Mouse (Mus musculus) neural tube, embryonic 10.5 days (tissue): ENCODE measurements around the gene Gsap.
"Not testable (repeated sequence)": the region's sequence is repeated elsewhere in the genome, so short reads cannot be mapped to it uniquely, and the experiment has no call there.

Experiments used
- DNase-seq: peaks from one replicate; pipeline ENCODE4 v3.0.0-alpha.2; 2017; ENCODE audit warnings: low spot score; ENCODE audit errors: extremely low spot score

The Gsap gene

GRCm38 (mm10) chr5:21185764-21186685 is at the start of gene Gsap:
TSS of gene Gsap (plus strand) at chr5:21186255.
- DNase-seq: peak; percentile 69

- no peak for DNase-seq
These were observed 49.5 kb upstream of the Gsap start for GRCm38 (mm10) chr5:21136575-21136974.

GRCm38 (mm10) chr5:21139505-21139904 is 46.5 kb upstream of the Gsap start:
- DNase-seq: no peak

GRCm38 (mm10) chr5:21141133-21141551 is 44.9 kb upstream of the Gsap start:
- not testable (repeated sequence) for DNase-seq

- no peak for DNase-seq
These were observed 44.4 kb upstream of the Gsap start for GRCm38 (mm10) chr5:21141626-21142025.

GRCm38 (mm10) chr5:21143032-21143431 is 43.0 kb upstream of the Gsap start:
- no peak for DNase-seq

- peak; percentile 59 for DNase-seq
These were observed 41.4 kb upstream of the Gsap start for GRCm38 (mm10) chr5:21144506-21145169.

GRCm38 (mm10) chr5:21148358-21148757 is 37.7 kb upstream of the Gsap start:
- DNase-seq: no peak

GRCm38 (mm10) chr5:21153672-21154071 is 32.4 kb upstream of the Gsap start:
- DNase-seq: no peak

GRCm38 (mm10) chr5:21156770-21157169 is 29.3 kb upstream of the Gsap start:
- DNase-seq: no peak

- no peak for DNase-seq
These were observed 26.5 kb upstream of the Gsap start for GRCm38 (mm10) chr5:21159536-21159935.

GRCm38 (mm10) chr5:21160781-21161180 is 25.3 kb upstream of the Gsap start:
- no peak for DNase-seq

GRCm38 (mm10) chr5:21163421-21163820 is 22.6 kb upstream of the Gsap start:
- DNase-seq: no peak

- no peak for DNase-seq
These were observed 17.2 kb upstream of the Gsap start for GRCm38 (mm10) chr5:21168689-21169345.

- no peak for DNase-seq
These were observed 16.7 kb upstream of the Gsap start for GRCm38 (mm10) chr5:21169346-21169745.

GRCm38 (mm10) chr5:21169877-21170276 is 16.2 kb upstream of the Gsap start:
- DNase-seq: no peak

GRCm38 (mm10) chr5:21170440-21170839 is 15.6 kb upstream of the Gsap start:
- no peak for DNase-seq

GRCm38 (mm10) chr5:21170898-21171297 is 15.2 kb upstream of the Gsap start:
- no peak for DNase-seq

- DNase-seq: no peak
These were observed 14.7 kb upstream of the Gsap start for GRCm38 (mm10) chr5:21171336-21171735.

GRCm38 (mm10) chr5:21172316-21172715 is 13.7 kb upstream of the Gsap start:
- no peak for DNase-seq

- peak; percentile 21 for DNase-seq
These were observed 10.6 kb upstream of the Gsap start for GRCm38 (mm10) chr5:21175132-21176112.
